Mouse (Mus musculus): ENCODE measurements around the gene Fam168a. TPM values are rescaled to one million over a fixed set of nuclear protein-coding genes. Genes with fewer than 3 reads are reported as not detected.
A peak's percentile ranks its signal among the peaks of the same experiment; 100 is the strongest.

The Fam168a gene
- polyA plus RNA-seq, 1 experiment from 2014 or later, result 15.5 TPM

DNA sequence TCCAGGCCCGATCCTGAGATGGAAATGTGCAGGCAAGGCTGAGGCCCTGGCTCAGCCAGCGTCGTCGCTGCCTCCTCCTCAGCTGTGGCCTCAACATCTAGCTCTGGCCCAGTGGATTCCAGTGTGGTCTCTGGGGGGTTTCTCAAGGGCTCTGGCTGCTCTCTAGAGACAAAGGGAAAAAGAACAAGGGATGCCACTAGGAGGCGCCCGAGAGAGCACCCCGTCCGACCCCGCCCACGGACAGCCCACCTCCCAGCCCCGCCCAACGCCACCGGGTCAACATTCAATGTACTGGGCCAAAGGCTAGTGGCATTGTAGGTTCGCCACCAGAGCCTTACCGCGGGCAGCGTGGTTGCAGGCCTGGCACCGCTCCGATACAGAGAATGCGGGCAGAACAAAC is 173.2 kb downstream of the Fam168a start:
- no peak overlapping the region for H3K27ac ChIP-seq (replicated peaks)
- peak; percentile 66 for ATAC-seq (ENCODE audit: low FRiP score, low TSS enrichment)
- H3K4me2 ChIP-seq (replicated peaks; ENCODE audit: low read depth), result no peak overlapping the region
- no peaks in the 10 kb centered on the region for H3K27me3 ChIP-seq (ENCODE audit: control insufficient read depth, insufficient read depth, low read length)
- no peaks in the 10 kb centered on the region for H3K4me1 ChIP-seq (replicated peaks; ENCODE audit: control insufficient read depth, insufficient read depth)
- peak; percentile 91 for DNase-seq (ENCODE audit: low spot score)
- 26% methylated on average over 20 of the region's 20 CpGs for WGBS
- TF ChIP-seq CTCF (IDR thresholded peaks at IDR 0.05; ENCODE audit: low read depth), result peak; percentile 72
- no peak for TF ChIP-seq EP300 (optimal IDR thresholded peaks at IDR 0.05)
- no peak overlapping the region for H3K4me3 ChIP-seq (ENCODE audit: low read depth, low read length)
- no peaks in the 10 kb centered on the region for H3K9me3 ChIP-seq (ENCODE audit: control insufficient read depth, low read length)
- H3K36me3 ChIP-seq (ENCODE audit: control insufficient read depth, insufficient read depth, low read length), result peaks cover 18% of the 10 kb centered on the region
- H3K9ac ChIP-seq (ENCODE audit: low read length), result no peak overlapping the region

DNA sequence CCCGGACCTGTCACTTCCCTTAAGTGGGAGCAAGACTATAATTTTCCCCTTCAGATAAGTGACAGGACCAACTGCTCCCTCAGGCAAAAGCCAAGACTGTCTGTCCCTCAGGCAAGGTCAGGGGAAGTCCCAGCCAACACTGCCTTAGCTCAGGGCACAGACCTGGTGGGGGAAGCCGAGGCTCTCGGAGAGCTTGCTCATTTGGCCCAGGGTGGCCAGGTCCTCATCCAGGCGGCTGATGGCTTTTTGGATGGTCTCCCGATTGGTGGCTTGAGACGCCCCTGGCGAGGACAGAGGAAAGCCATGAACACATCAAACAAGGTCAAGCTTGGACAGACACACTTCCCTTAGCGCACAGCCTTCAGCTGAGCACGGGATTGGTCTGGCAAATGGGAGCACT is 175.1 kb downstream of the Fam168a start:
- Histone ChIP-seq H3K27ac (replicated peaks) (no peak overlapping the region), H3K4me1 (replicated peaks; ENCODE audit: control insufficient read depth, insufficient read depth) (no peaks in the 10 kb centered on the region), H3K9ac (ENCODE audit: low read length) (no peak overlapping the region), H3K4me2 (replicated peaks; ENCODE audit: low read depth) (no peak overlapping the region), H3K9me3 (ENCODE audit: control insufficient read depth, low read length) (no peaks in the 10 kb centered on the region), H3K27me3 (ENCODE audit: control insufficient read depth, insufficient read depth, low read length) (no peaks in the 10 kb centered on the region), H3K36me3 (ENCODE audit: control insufficient read depth, insufficient read depth, low read length) (peaks cover 18% of the 10 kb centered on the region), H3K4me3 (ENCODE audit: low read depth, low read length) (no peak overlapping the region)
- WGBS, result 83% methylated on average over 9 of the region's 9 CpGs
- TF ChIP-seq CTCF (IDR thresholded peaks at IDR 0.05; ENCODE audit: low read depth) (no peak), EP300 (optimal IDR thresholded peaks at IDR 0.05) (no peak)
- no peak for ATAC-seq (ENCODE audit: low FRiP score, low TSS enrichment)
- no peak for DNase-seq (ENCODE audit: low spot score)

DNA sequence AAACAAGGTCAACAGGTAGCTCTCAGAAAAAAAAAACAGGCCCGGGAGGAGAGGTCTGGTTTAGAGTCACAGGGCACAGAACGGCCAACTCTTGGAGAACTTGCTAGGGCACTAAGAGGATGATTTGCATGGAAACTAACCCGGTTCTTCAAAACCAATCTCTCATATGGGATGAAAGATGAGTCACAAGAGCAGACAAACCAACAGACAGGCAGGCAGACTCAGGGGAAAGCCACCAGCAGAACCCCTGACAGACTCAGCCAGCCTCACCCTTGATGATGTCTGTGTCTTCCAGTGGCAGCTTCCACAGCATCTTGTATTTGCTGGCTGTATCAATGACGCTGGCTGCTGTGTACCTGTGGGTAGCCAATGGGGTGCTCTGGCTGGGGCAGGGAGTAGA is 175.5 kb downstream of the Fam168a start:
- no peak overlapping the region for H3K4me3 ChIP-seq (ENCODE audit: low read depth, low read length)
- H3K9ac ChIP-seq (ENCODE audit: low read length), result no peak overlapping the region
- no peaks in the 10 kb centered on the region for H3K27me3 ChIP-seq (ENCODE audit: control insufficient read depth, insufficient read depth, low read length)
- no peak for ATAC-seq (ENCODE audit: low FRiP score, low TSS enrichment)
- H3K27ac ChIP-seq (replicated peaks), result no peak overlapping the region
- DNase-seq (ENCODE audit: low spot score), result no peak
- no peaks in the 10 kb centered on the region for H3K4me1 ChIP-seq (replicated peaks; ENCODE audit: control insufficient read depth, insufficient read depth)
- no peak overlapping the region for H3K4me2 ChIP-seq (replicated peaks; ENCODE audit: low read depth)
- WGBS, result 90% methylated on average over 4 of the region's 4 CpGs
- H3K9me3 ChIP-seq (ENCODE audit: control insufficient read depth, low read length), result no peaks in the 10 kb centered on the region
- TF ChIP-seq CTCF (IDR thresholded peaks at IDR 0.05; ENCODE audit: low read depth) (no peak), EP300 (optimal IDR thresholded peaks at IDR 0.05) (no peak)
- H3K36me3 ChIP-seq (ENCODE audit: control insufficient read depth, insufficient read depth, low read length), result peaks cover 18% of the 10 kb centered on the region

DNA sequence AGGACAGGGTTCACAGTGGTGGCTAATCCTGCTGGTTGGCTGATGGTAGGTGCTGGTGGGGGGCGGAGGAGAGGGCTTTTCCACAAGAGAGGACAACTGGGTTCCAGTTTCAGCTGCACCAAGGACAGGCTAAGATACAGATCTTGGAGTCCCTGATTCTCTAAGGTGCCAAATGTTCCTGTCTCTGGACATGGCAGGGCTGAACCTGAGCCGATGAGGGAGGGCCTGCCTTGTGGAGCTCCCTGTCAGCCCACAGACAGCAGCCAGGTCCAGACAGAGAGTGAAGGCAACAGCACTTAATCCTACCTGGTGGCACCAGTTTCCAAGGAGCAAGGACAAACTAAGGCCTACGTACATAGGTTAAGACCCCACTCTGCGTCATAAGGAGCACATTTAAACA is 178.0 kb downstream of the Fam168a start:
- DNase-seq (ENCODE audit: low spot score), result no peak
- Histone ChIP-seq H3K4me2 (replicated peaks; ENCODE audit: low read depth) (no peak overlapping the region), H3K36me3 (ENCODE audit: control insufficient read depth, insufficient read depth, low read length) (peaks cover 11% of the 10 kb centered on the region), H3K9me3 (ENCODE audit: control insufficient read depth, low read length) (no peaks in the 10 kb centered on the region), H3K27ac (replicated peaks) (no peak overlapping the region), H3K4me1 (replicated peaks; ENCODE audit: control insufficient read depth, insufficient read depth) (no peaks in the 10 kb centered on the region), H3K27me3 (ENCODE audit: control insufficient read depth, insufficient read depth, low read length) (no peaks in the 10 kb centered on the region), H3K4me3 (ENCODE audit: low read depth, low read length) (no peak overlapping the region), H3K9ac (ENCODE audit: low read length) (0 out of 2 replicates have a peak overlapping the region, but pooled peaks have one; percentile 13)
- WGBS, result 85% methylated on average over 4 of the region's 4 CpGs
- no peak for TF ChIP-seq CTCF (IDR thresholded peaks at IDR 0.05; ENCODE audit: low read depth)
- ATAC-seq (ENCODE audit: low FRiP score, low TSS enrichment), result no peak

DNA sequence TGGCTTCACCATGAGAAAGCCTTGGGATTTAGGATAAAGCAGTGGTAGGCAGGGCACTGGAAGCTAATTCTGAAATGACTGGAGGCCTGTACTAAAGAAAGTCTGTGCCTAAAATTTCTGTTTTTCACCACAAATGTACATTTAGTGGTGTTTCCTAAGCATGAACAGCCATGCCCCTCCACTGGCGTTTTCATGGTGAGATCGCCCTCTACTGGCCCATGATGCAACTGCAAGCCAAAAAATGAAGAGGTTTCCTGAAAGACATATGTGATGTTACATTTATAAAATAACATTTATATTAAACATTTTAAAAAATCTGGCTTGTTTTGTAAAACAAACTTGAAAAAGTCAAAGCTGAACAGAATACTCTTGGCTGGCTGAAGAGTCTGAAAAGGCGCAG is 180.1 kb downstream of the Fam168a start:
- peak; percentile 88 for TF ChIP-seq CTCF (IDR thresholded peaks at IDR 0.05; ENCODE audit: low read depth)
- TF ChIP-seq EP300 (optimal IDR thresholded peaks at IDR 0.05), result no peak
- 25% methylated on average over 3 of the region's 3 CpGs for WGBS
- Histone ChIP-seq H3K9ac (ENCODE audit: low read length) (no peak overlapping the region), H3K4me1 (replicated peaks; ENCODE audit: control insufficient read depth, insufficient read depth) (no peaks in the 10 kb centered on the region), H3K4me3 (ENCODE audit: low read depth, low read length) (no peak overlapping the region), H3K27me3 (ENCODE audit: control insufficient read depth, insufficient read depth, low read length) (no peaks in the 10 kb centered on the region), H3K4me2 (replicated peaks; ENCODE audit: low read depth) (no peak overlapping the region), H3K36me3 (ENCODE audit: control insufficient read depth, insufficient read depth, low read length) (peaks cover 11% of the 10 kb centered on the region; the same call in 1 of the 2 replicates), H3K9me3 (ENCODE audit: control insufficient read depth, low read length) (no peaks in the 10 kb centered on the region), H3K27ac (replicated peaks) (0 out of 2 replicates have a peak overlapping the region, but pooled peaks have one; percentile 30)
- DNase-seq (ENCODE audit: low spot score) (peak; percentile 57), ATAC-seq (ENCODE audit: low FRiP score, low TSS enrichment) (no peak)

Small RNAs within 50 kb of the gene (microRNA-seq; reads per million reads assigned to microRNA genes)
- 47.9 reads per million, percentile 35 among the genes with 10 or more reads in this experiment for gene Mir3102

Other genes starting within 250 kb of the Fam168a start
- 1.4 and 1.7 TPM in 2 replicates for gene Ucp3, start 233.6 kb upstream of the Fam168a start, polyA plus RNA-seq (2015; fragmentation: Nextera tagmentation; extraction: Ambion mirVana)
- 618 and 662 TPM in 2 replicates for gene Ucp2, start 213.3 kb upstream of the Fam168a start, polyA plus RNA-seq (2015; fragmentation: Nextera tagmentation; extraction: Ambion mirVana)
- 0.45 and 0.54 TPM in 2 replicates for gene Dnajb13, start 191.7 kb upstream of the Fam168a start, polyA plus RNA-seq (2015; fragmentation: Nextera tagmentation; extraction: Ambion mirVana)
- gene Coa4, start 169.6 kb upstream of the Fam168a start, polyA plus RNA-seq (2015; fragmentation: Nextera tagmentation; extraction: Ambion mirVana), result 25.2 and 27.2 TPM in 2 replicates
- 76.3 and 80.6 TPM in 2 replicates for gene Rab6a, start 99.2 kb upstream of the Fam168a start, polyA plus RNA-seq (2015; fragmentation: Nextera tagmentation; extraction: Ambion mirVana)
- gene Mrpl48, start 98.3 kb upstream of the Fam168a start, polyA plus RNA-seq (2015; fragmentation: Nextera tagmentation; extraction: Ambion mirVana), result 77.0 and 79.7 TPM in 2 replicates
- 8.7 and 10.4 TPM in 2 replicates for gene Plekhb1, start 44.2 kb upstream of the Fam168a start, polyA plus RNA-seq (2015; fragmentation: Nextera tagmentation; extraction: Ambion mirVana)
- 0.71 and 1.2 TPM in 2 replicates for gene Relt, start 156.8 kb downstream of the Fam168a start, polyA plus RNA-seq (2015; fragmentation: Nextera tagmentation; extraction: Ambion mirVana)
- 2.2 and 2.7 TPM in 2 replicates for gene Arhgef17, start 225.5 kb downstream of the Fam168a start, polyA plus RNA-seq (2015; fragmentation: Nextera tagmentation; extraction: Ambion mirVana)